Mouse (Mus musculus) naive thymus-derived CD4-positive, alpha-beta T cell, adult 2 months (primary cell): ENCODE results near the gene Nova1.

Experiments used
- DNase-seq: peaks from one replicate; pipeline ENCODE4 v3.0.0-alpha.2; 2011; ENCODE audit warnings: low read depth

The Nova1 gene

DNA sequence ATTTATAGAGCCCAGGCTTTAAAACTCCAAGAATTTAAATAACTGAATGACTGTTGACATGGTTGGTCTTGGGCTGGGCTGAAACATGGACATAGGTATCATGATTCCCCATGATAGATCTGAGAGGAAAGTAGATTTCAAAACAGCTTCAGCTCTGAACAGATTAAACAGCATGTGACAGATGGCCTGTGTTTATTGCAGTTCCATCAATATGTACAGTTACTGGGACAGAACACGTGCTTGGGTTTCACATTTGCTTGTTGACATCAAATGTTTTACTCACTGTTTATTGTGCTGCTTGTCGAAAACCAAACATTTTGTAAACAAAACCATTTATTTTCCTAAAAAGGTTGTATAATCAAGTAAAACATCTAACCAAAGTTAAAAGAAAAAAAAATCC, 142.4 kb downstream of the Nova1 start:
- DNase-seq, result no peak

DNA sequence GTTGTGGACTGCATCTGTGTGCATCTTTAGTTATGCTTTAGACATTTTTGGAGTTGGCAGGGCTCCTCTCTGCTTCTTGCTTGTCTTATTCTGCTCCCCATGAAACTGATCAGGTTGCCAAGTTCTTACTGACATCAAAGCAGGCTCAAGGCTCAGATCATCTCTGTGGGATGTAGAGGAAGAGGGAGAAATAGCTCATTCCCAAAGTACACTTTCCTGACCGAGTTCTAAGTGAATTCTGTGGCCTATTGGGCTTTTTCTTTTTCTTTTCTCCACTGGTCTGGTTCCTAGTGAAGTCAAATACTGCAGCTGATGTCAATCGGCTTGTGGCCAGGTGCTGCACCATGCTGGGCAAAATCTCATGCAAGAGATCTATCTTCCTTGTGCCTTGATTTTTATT, 152.0 kb downstream of the Nova1 start:
- no peak for DNase-seq

DNA sequence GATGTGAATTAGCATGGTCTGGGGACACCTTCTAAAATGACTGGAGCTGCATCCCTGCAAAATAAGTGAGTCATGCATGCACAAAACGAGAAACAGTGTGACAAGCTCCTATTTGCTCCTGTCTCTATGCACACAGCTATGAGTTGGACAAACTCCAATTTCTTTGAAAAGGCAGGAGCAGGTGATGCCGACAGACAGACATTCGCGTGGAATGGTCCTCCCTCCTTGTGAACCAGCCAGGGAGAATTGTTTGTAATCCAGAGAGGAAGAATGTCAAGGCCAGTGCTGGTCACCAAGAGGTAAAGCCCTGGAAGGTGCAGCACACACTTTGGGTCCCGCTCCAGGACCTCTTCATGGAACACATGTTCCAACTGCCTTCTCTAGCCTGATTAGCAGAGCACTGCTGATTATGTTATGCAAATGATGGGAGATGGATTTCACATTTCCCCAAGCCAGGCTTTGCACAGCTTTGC, 172.6 kb downstream of the Nova1 start:
- no peak for DNase-seq

DNA sequence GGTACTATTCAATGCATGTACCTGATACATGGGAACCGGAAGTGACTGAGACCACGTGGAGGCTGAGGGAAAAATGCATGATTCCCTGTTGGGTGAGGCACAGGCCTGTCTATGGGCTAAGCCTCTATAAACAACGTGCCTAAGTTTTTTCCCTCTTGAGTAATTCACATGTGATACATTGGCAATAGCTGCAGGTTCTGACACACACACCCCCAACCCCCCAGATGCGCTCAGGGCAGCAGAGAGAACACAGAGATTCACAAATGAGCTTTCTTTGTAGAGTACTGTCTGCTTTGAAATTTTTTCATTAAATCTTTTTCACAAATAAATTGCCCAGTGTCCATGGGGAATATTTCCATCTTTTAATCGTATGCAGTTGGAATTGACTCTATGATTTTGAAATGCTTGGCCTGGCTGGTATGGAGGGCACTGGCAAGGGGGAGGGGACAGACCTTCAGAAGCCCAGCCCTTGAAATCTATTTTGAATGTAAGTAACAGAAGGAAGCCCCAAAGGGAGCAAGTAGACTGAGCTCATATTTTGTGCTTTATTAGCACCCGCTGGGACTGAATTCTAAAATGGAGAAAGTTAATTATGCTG, 173.3 kb downstream of the Nova1 start:
- DNase-seq, result no peak
